Mouse (Mus musculus) effector memory CD4-positive, alpha-beta T cell, adult 7 months (primary cell): ENCODE results near the gene Vsig4. TPM values are rescaled to one million over a fixed set of nuclear protein-coding genes. Genes with fewer than 3 reads are reported as not detected.

ENCODE experiments used
- polyA plus RNA-seq: library from polyadenylated mRNA; unstranded; fragments of 100-300 nt; shearing (Covaris generic); gene quantifications from one replicate; pipeline ENCODE4 v1.2.1, GENCODE M21; 2017

Gene Vsig4
- not detected for polyA plus RNA-seq

DNA sequence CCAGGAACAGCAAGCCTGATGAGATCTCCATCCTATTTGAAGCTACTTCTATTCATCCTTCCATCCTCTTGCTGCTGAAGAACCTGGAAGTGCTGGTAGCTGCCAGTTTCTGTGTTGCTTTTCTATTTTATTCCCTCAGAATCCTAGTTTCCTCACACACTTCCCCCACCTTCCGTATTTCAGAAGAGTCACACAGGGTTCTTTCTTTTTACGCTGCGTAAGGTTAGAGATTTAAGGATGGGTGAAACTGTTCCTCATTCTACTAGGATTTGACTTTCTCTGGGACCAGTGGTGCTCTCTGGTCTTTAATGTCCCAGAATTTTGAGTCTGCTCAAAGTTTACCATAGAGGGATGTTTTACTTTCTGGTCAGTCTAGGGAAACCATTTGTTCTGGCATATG lies at the start of gene Vsig4:
Vsig4 (minus strand) TSS at position 101 of the 400 bp plus-strand sequence.

Other genes with a start within 250 kb of the Vsig4 start
- 920 TPM for gene Msn, start 197.4 kb downstream of the Vsig4 start, polyA plus RNA-seq
- gene Heph, start 161.9 kb upstream of the Vsig4 start, polyA plus RNA-seq, result not detected
- not detected for gene Hsf3, start 162.9 kb upstream of the Vsig4 start, polyA plus RNA-seq